Mouse (Mus musculus): Measurements from ENCODE around the gene Krt2. TPM values are rescaled to one million over a fixed set of nuclear protein-coding genes. Genes with fewer than 3 reads are reported as not detected.

Krt2 gene
- polyA plus RNA-seq (2014; fragmentation: Illumina TruSeq; extraction: RNeasy Lipid Tissue Mini Kit (QIAGEN cat#74804)), result not detected

DNA sequence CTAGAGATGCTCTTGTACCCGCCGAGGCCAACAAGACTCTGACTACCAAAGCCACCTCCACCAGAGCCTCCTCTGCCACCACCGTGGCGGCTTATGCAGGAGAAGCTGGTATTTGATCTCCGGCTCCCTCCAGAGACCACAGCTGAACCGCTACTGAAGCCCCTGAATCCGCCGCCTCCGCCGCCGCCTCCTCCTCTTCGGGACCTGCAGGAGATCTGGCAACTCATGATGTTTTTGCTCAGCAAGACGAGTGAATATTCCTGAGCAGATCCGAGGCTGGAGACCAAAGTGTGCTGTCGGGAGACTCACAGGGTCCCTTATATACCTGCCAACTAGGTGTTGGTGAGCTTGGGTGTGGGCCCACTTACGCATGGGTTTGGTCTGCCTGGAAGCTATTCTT is at the start of gene Krt2:
Gene Krt2, minus strand, starts transcription at position 295 of the 400 bp plus-strand sequence.

DNA sequence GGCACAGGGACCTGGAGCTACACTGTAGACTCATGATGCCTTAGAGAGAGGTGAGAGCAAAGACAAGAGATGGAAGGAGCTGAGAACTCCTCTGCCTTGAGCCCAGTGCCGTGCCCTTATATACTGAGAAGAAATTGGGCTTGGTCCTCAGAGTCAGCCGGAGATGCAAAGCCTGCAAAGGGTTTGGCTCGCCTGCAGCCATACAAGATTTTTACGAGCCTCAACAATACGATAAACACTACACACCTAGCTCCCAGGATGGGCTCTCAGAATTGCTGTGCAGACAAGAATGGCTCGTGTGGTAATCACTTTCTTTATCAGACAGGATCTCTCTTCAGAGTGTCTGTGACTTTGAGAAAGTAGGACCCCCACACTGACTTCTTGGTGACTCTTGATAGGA is 32.7 kb upstream of the Krt2 start, which contains the start of gene Krt1:
Gene Krt1, minus strand, starts transcription at position 101 of the 400 bp plus-strand sequence.

DNA sequence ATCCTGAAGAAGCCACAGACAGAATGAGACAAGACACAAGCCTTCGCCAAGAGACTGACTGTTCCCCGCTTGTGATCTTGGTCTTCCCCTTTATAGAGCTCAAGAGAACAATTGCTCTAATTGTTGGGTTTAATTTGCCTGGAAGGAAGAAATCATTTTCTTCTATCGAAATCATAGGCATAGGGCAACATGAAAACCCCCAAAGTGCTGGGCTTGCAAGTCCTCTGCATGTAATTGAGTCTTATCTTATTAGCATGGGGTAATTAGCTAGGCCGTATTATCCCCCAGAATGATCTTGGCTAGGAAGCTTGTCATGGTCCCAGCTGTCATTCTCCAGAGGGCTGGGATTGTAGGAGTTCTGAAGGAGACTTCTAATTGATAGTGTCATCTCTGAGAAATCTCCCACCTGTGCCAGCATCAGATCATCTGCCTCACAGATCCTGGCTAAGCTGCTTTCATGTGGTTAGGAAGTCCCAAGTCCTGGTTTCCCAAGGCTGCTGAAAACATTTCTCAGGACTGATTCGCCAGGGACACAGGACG is 15.6 kb downstream of the Krt2 start, which contains the start of gene Krt73:
Gene Krt73, minus strand, starts transcription at position 51 of the 540 bp plus-strand sequence.

DNA sequence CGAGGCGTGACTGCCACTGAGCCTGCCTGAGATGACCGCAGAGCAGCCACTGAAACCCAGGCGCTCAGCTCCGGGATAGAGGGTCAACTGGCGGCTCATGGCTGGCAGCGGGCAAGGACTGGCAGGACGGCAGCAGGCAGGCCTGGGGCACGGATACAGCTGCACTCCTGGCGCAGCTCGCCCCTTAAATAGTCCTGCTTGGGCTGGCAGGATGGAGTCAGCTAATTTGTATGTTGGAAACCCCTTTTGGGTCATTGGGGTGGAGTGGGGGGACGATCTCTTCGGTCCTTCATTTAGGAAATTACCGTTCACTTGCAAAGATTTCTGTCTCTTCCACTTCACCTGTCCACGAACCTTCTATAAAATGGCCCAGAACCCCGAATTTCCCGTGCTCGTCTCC is 31.6 kb downstream of the Krt2 start, which contains the start of gene Krt72:
Gene Krt72, minus strand, starts transcription at position 101 of the 400 bp plus-strand sequence.

Other genes with a start within 250 kb of the Krt2 start
- gene Krt75, start 244.3 kb downstream of the Krt2 start, polyA plus RNA-seq (2014; fragmentation: Illumina TruSeq; extraction: RNeasy Lipid Tissue Mini Kit (QIAGEN cat#74804)), result not detected
- not detected for gene Gm5414, start 190.0 kb downstream of the Krt2 start, polyA plus RNA-seq (2014; fragmentation: Illumina TruSeq; extraction: RNeasy Lipid Tissue Mini Kit (QIAGEN cat#74804))
- not detected for gene Gm5478, start 170.8 kb downstream of the Krt2 start, polyA plus RNA-seq (2014; fragmentation: Illumina TruSeq; extraction: RNeasy Lipid Tissue Mini Kit (QIAGEN cat#74804))
- not detected for gene Krt6b, start 137.9 kb downstream of the Krt2 start, polyA plus RNA-seq (2014; fragmentation: Illumina TruSeq; extraction: RNeasy Lipid Tissue Mini Kit (QIAGEN cat#74804))
- not detected for gene Krt6a, start 123.9 kb downstream of the Krt2 start, polyA plus RNA-seq (2014; fragmentation: Illumina TruSeq; extraction: RNeasy Lipid Tissue Mini Kit (QIAGEN cat#74804))
- gene Krt5, start 105.3 kb downstream of the Krt2 start, polyA plus RNA-seq (2014; fragmentation: Illumina TruSeq; extraction: RNeasy Lipid Tissue Mini Kit (QIAGEN cat#74804)), result not detected
- not detected for gene Krt71, start 75.1 kb downstream of the Krt2 start, polyA plus RNA-seq (2014; fragmentation: Illumina TruSeq; extraction: RNeasy Lipid Tissue Mini Kit (QIAGEN cat#74804))
- gene Krt72, start 31.7 kb downstream of the Krt2 start, polyA plus RNA-seq (2014; fragmentation: Illumina TruSeq; extraction: RNeasy Lipid Tissue Mini Kit (QIAGEN cat#74804)), result not detected
- 0.34 TPM for gene Krt73, start 15.8 kb downstream of the Krt2 start, polyA plus RNA-seq (2014; fragmentation: Illumina TruSeq; extraction: RNeasy Lipid Tissue Mini Kit (QIAGEN cat#74804))
- 0.23 TPM for gene Krt1, start 32.6 kb upstream of the Krt2 start, polyA plus RNA-seq (2014; fragmentation: Illumina TruSeq; extraction: RNeasy Lipid Tissue Mini Kit (QIAGEN cat#74804))
- gene Krt77, start 51.5 kb upstream of the Krt2 start, polyA plus RNA-seq (2014; fragmentation: Illumina TruSeq; extraction: RNeasy Lipid Tissue Mini Kit (QIAGEN cat#74804)), result not detected
- not detected for gene Krt76, start 74.8 kb upstream of the Krt2 start, polyA plus RNA-seq (2014; fragmentation: Illumina TruSeq; extraction: RNeasy Lipid Tissue Mini Kit (QIAGEN cat#74804))
- not detected for gene Krt4, start 106.6 kb upstream of the Krt2 start, polyA plus RNA-seq (2014; fragmentation: Illumina TruSeq; extraction: RNeasy Lipid Tissue Mini Kit (QIAGEN cat#74804))
- 0.48 TPM for gene Krt79, start 122.2 kb upstream of the Krt2 start, polyA plus RNA-seq (2014; fragmentation: Illumina TruSeq; extraction: RNeasy Lipid Tissue Mini Kit (QIAGEN cat#74804))
- gene Krt78, start 136.1 kb upstream of the Krt2 start, polyA plus RNA-seq (2014; fragmentation: Illumina TruSeq; extraction: RNeasy Lipid Tissue Mini Kit (QIAGEN cat#74804)), result not detected
- 4.1 TPM for gene Krt8, start 186.3 kb upstream of the Krt2 start, polyA plus RNA-seq (2014; fragmentation: Illumina TruSeq; extraction: RNeasy Lipid Tissue Mini Kit (QIAGEN cat#74804))
- gene Krt18, start 210.0 kb upstream of the Krt2 start, polyA plus RNA-seq (2014; fragmentation: Illumina TruSeq; extraction: RNeasy Lipid Tissue Mini Kit (QIAGEN cat#74804)), result 1.4 TPM